Mouse (Mus musculus): ENCODE data around the gene Lmnb2.
A peak's percentile ranks its signal among the peaks of the same experiment; 100 is the strongest.

Gene Lmnb2

GRCm38 (mm10) chr10:80899591-80900317, 18.3 kb downstream of the Lmnb2 start:
- DNase-seq, result no peak

GRCm38 (mm10) chr10:80899074-80899473, 19.0 kb downstream of the Lmnb2 start:
- DNase-seq, result no peak

DNA sequence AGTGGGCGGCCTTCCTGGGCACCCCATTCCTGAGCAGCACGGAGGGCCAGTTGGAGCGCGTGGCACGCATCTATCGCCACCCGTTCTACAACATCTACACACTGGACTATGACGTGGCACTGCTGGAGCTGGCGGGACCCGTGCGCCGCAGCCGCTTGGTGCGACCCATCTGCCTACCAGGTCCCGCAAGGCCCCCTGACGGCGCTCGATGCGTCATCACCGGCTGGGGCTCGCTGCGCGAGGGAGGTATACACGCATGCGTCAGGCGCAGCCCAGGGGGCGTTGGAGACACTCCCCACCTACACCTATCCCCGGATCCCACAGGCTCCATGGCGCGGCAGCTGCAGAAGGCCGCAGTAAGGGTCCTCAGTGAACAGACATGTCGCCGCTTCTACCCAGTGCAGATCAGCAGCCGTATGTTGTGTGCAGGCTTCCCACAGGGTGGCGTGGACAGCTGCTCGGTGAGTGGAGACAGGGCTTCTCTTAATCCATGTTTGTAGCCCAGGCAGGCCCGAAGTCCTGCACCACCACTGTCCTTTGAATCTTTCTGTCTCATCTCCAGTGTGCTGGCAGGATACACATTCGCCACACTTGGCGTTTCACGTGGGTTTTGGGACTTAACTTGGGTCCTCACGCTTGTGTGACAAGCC, 20.1 kb downstream of the Lmnb2 start:
- DNase-seq, result no peak

DNA sequence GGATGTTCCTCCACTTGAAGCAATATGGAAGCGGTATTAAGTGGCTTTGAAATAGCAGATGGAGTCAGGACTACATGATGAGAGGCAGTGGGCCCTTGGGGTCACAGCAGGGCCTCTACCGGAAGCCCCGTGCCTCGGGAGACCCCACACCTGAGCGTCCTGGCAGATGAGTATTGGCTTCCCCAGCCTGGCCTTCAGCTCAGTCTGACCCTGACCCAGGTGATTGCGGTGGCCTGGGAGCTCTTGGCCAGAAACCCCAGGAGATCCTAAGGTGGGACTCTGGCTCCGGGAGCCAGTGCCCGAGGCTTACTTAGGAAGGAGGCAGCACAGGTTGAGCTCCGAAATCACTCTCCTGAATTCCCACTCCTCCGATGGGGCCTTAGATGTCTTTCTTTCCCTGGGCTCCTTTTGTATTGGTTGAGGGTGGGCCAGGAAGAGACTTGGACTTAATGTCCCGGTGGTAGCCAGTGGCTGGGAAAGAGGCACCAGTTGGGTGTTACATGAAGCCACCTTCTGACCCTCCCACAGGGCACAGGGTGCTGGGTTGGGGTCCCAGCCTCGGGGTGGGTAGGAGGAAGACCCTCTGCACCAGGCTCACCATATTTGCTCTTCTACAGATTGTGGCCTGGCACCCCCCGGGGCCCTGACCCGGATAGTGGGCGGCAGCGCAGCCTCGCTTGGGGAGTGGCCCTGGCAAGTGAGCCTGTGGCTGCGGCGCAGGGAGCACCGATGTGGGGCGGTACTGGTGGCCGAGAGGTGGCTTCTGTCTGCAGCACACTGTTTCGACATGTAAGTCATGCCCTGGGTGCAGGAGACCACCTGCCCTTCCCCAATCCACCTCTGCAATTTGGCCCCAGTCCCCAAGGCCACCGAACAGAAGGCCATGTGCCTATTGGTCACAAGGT, 21.2 kb downstream of the Lmnb2 start:
- DNase-seq, result no peak

- no peak for DNase-seq
Observed at GRCm38 (mm10) chr10:80895697-80896096, 22.3 kb downstream of the Lmnb2 start.

- DNase-seq, result no peak
Observed at GRCm38 (mm10) chr10:80895100-80895499, 22.9 kb downstream of the Lmnb2 start.

DNA sequence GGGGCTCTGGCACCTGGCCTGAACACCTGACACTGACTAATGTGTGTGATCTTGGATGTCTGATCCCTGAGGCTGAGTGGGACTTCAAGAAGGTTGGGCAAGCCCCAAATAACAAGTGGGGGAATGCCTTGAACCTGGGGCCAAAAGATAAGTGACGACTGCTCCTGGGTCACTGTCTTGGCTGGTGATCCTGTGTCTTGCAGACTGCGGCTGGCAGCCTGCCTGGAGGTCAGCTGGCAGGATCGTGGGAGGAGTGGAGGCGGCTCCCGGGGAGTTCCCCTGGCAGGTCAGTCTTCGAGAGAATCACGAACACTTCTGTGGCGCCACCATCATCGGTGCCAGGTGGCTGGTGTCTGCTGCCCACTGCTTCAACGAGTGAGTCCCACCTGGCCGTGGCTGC, 30.9 kb downstream of the Lmnb2 start:
- peak; percentile 83 to 91 for DNase-seq

DNA sequence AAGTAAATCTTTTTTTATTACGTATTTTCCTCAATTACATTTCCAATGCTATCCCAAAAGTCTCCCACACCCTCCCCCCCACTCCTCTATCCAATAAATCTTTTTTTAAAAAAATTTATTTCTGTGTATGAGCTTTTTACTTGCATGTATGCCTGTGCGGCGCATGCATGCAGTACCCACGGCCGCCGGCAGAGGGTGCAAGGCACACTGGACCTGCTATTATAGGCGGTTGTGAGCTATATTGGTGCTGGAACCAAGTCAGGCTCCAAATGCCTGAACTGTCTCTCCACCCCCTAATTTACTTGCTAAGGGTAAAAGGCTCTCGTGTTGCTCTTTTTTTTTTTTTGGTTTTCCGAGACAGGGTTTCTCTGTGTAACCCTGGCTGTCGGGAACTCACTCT, 36.7 kb downstream of the Lmnb2 start:
- DNase-seq, result peak; percentile 77 to 85

- no peak for DNase-seq
Observed at GRCm38 (mm10) chr10:80880901-80881300, 37.1 kb downstream of the Lmnb2 start.

- DNase-seq, result peak in 1 of 2 experiments; percentile 80
Observed at GRCm38 (mm10) chr10:80880131-80880641, 37.9 kb downstream of the Lmnb2 start.

GRCm38 (mm10) chr10:80876594-80876993, 41.5 kb downstream of the Lmnb2 start:
- DNase-seq, result no peak

DNA sequence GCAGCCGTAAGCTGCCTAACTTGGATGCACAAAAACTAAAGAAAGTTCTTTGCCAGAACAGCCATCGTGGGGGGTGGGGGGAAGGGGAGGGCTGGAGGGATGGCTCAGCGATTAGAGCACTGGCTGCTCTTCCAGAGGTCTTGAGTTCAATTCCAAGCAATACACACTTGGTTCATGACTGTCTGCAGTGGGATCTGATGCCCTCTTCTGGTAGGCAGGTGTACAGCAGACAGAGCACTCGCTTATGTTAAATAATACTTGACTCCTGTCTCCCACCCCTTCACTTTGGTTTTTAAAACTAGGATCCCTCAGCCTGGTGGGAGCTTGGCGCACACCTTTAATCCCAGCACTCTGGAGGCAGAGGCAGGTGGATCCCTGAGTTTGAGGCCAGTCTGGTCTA, 42.0 kb downstream of the Lmnb2 start:
- peak in 1 of 2 experiments; percentile 74 for DNase-seq

DNA sequence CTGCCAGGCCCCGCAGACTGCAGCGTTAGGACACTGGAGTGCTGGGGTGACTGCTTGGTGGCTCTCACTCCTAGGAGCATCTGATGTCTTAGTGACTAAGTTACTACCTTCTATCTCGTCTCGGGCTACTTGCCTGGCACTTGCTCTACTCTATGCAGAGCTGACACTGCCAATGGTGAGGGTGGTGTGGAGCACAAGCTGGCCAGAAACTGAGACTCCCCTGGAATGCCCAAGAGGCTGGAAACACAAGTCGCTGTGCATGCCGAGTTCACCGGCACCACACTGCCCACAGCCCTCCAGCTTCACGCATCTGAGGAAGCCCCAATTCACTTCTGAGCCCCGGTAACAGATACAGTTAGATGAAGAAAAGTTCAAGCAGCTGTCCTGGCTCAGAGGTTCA, 44.0 kb downstream of the Lmnb2 start:
- no peak for DNase-seq

GRCm38 (mm10) chr10:80871581-80871980, 46.5 kb downstream of the Lmnb2 start, which contains the start of gene Tmprss9:
Tmprss9 (plus strand) TSS chr10:80871848.
- DNase-seq, result peak; percentile 45 to 63

DNA sequence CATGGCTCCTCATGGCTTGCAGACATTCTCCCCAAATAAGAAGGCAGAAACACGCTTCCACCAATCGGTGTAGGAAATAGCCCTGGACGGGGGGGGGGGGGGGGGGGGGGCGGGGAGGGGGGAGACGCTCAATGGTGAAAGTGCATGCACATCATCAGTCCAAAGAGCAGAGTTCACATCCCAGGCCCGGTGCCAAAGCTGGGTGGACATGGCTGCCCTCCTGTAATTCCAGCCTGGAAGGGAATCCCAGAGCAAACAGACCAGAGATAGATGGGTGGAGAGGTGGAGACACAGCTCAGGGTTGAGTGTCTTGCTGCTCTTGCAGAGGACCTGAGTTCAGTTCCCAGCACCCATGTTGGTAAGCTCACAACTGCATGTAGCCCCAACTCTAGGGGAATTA, 47.1 kb downstream of the Lmnb2 start:
- DNase-seq, result peak; percentile 85 to 92

GRCm38 (mm10) chr10:80864446-80864845, 53.6 kb downstream of the Lmnb2 start:
- DNase-seq, result no peak

DNA sequence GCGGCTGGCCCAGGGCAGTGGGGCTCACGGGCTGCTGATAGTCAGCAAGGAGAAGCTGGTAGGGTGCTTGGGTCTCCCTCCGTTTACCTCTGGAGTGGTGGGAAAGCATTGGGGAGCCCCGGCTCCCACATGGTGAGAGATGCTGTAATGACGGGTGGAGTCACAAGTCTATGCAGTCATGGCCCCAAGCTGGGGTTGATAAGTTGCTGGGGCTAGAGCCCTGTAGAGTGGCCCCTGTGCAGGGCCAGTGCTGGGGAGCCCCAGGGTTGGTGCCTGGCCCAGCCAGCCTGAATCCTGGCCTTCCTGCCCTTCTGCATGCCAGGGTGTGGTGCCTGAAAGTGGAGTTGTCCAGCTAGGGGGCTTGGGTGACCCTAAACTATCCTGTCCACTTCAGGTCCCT, 55.7 kb downstream of the Lmnb2 start:
- no peak for DNase-seq

- DNase-seq, result no peak
Observed at GRCm38 (mm10) chr10:80858350-80858935, 59.6 kb downstream of the Lmnb2 start.

DNA sequence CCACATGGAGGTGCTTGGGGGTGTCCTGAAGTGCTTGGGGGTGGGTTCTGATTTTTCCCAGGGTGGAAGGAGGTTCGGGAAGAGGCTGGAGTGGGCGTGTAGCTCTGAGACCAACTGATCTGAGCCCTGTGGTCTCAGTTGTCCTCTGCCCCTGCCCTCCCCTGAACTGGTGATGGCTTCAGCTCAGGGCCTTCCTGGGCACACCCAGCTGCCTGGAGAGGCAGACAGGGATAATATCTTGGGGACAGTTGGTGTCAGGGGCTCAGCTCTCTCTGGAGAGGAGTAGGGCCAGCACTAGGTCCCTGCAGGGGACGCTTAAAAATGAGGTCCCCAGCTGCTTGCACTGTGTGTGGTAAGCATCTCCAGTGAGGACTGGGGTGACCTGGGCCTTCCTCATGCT, 60.2 kb downstream of the Lmnb2 start:
- DNase-seq, result no peak

DNA sequence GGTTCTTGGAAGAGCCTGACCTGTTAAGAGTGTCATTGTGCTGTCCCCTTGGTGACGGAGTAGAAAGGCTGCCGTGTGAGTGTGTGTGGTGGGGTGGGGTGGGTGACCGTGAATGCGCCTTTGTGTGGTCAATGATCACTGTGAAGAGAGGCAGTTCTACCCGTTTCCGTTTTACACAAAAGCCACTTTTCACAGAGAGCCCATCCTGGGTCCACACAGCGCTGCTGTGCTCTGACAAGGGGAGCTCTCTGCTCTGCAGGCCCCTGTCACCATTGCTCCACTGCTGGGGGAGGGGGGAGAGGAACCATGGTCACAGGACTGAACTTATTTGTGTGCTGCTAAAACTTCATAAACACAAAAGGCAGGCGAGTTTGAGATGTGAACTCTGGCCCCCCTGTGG, 60.7 kb downstream of the Lmnb2 start:
- DNase-seq, result no peak

DNA sequence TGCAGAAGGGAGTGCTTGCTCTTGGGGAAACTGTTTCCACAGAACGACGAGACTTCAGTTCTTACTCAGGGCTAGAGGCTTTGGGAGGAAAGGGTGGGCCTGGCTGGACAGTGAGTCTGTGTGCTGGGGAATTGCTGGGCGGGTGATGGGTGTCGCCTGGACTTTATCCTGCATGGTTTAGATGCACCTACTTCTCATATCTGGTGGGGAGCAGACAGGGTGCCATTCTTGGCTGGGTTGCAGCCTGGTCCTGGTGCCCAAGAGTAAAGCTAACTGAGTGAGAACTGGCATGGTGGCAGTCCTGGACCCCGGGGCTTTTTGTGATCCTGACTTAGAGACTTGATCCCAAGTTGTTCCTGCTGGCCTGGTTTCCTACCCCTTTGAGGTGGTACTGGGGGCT, 61.1 kb downstream of the Lmnb2 start:
- no peak for DNase-seq

DNA sequence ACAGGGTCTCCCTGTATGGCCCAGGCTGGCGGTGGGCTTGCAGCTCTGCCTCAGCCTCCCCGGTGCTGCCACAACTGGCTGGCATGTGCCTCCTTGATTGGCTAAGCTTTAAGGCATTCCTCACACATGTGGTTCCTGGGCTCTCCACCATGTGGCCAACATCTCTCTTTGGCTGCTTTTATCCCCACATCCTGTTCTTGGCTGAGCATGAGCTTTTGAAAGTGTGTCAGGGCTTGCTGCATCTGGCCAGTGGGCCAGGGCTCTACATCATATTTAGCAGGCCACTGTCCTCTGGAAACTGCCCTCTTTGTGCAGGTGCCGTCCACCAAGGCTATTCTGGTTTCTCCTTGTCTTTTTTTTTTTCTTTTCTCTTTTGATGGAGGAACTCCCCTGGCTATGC, 61.8 kb downstream of the Lmnb2 start:
- DNase-seq, result no peak

- DNase-seq, result no peak
Observed at GRCm38 (mm10) chr10:80855749-80856073, 62.3 kb downstream of the Lmnb2 start.

Measured in kidney, postnatal 25 days (tissue).